Mouse (Mus musculus): ENCODE results near the gene Depdc1b.

- TF ChIP-seq MYOG (IDR thresholded peaks at IDR 0.05; ENCODE audit: control insufficient read depth in 1 of 3, insufficient read depth in 1 of 3, insufficient read length in 2 of 3, low read depth in 2 of 3), result no peak
- no peak for TF ChIP-seq CEBPB (IDR thresholded peaks at IDR 0.05; ENCODE audit: insufficient read depth, poor library complexity, severe bottlenecking)
- TF ChIP-seq MAX (IDR thresholded peaks at IDR 0.05; ENCODE audit: low read depth), result no peak
- no peak for TF ChIP-seq POLR2A (IDR thresholded peaks at IDR 0.05; ENCODE audit: insufficient read length, low read depth)
- TF ChIP-seq USF1 (IDR thresholded peaks at IDR 0.05; ENCODE audit: low read depth), result no peak
- no peak for TF ChIP-seq POLR2AphosphoS2 (IDR thresholded peaks at IDR 0.05; ENCODE audit: insufficient read length, low read depth)
- no peak for TF ChIP-seq SRF (IDR thresholded peaks at IDR 0.05; ENCODE audit: control insufficient read depth, insufficient read length, low read depth)
- TF ChIP-seq E2F4 (IDR thresholded peaks at IDR 0.05; ENCODE audit: insufficient read depth), result no peak
- TF ChIP-seq TCF12 (IDR thresholded peaks at IDR 0.05; ENCODE audit: insufficient read depth, poor library complexity, severe bottlenecking), result no peak
Measured at GRCm38 (mm10) chr13:108451122-108451521, 135.0 kb downstream of the Depdc1b start.

Data from myocyte (in vitro differentiated cells).